Mouse (Mus musculus) megakaryocyte-erythroid progenitor cell, adult 5-6 weeks (primary cell): Measurements from ENCODE around the gene Shroom2. TPM values are rescaled to one million over a fixed set of nuclear protein-coding genes. Genes with fewer than 3 reads are reported as not detected.
"Not testable (repeated sequence)": the region's sequence is repeated elsewhere in the genome, so short reads cannot be mapped to it uniquely, and the experiment has no call there.

Experiments
- ATAC-seq: replicated peaks from 2 replicates; pipeline ENCODE4 v1.8.0; 2016; ENCODE audit warnings: mild to moderate bottlenecking, inconsistent platforms; ENCODE audit not compliant: severe bottlenecking, poor library complexity, low FRiP score, low TSS enrichment
- total RNA-seq, 2 experiments: library from RNA; stranded (forward) in 1 of 2; stranded (reverse) in 1 of 2; fragments of 200-1000, 215-1000 nt in 1 of 2; fragments of >200 nt in 1 of 2; fragmentation: Nextera tagmentation in 1 of 2; gene quantifications; 2 replicates each; pipeline ENCODE4 v1.2.3; 2014 to 2017

Gene Shroom2
- total RNA-seq (2014; fragmentation: Nextera tagmentation) (not detected in 2 replicates), total RNA-seq (2017) (not detected in 2 replicates)

- ATAC-seq = no peak
Observed at GRCm38 (mm10) chrX:152768891-152769599, at the start of gene Shroom2. Gene Shroom2 (minus strand): TSS chrX:152769465.

GRCm38 (mm10) chrX:152818996-152819395 lies 49.7 kb upstream of the Shroom2 start:
- ATAC-seq = no peak

GRCm38 (mm10) chrX:152813339-152813738 lies 44.1 kb upstream of the Shroom2 start:
- ATAC-seq = no peak

- ATAC-seq = no peak
Observed at GRCm38 (mm10) chrX:152805317-152805716, 36.1 kb upstream of the Shroom2 start.

- no peak for ATAC-seq
Observed at GRCm38 (mm10) chrX:152788611-152789010, 19.3 kb upstream of the Shroom2 start.

GRCm38 (mm10) chrX:152788129-152788528 lies 18.9 kb upstream of the Shroom2 start:
- ATAC-seq = no peak

GRCm38 (mm10) chrX:152781720-152782403 lies 12.6 kb upstream of the Shroom2 start, which contains the start of gene Gpr143:
Gene Gpr143 (plus strand): TSS chrX:152781921.
- no peak for ATAC-seq

- no peak for ATAC-seq
Observed at GRCm38 (mm10) chrX:152769600-152770157, 414 bp upstream of the Shroom2 start.

GRCm38 (mm10) chrX:152764171-152764570 lies 5.1 kb downstream of the Shroom2 start:
- ATAC-seq = no peak

GRCm38 (mm10) chrX:152762855-152763254 lies 6.4 kb downstream of the Shroom2 start:
- no peak for ATAC-seq

GRCm38 (mm10) chrX:152762437-152762836 lies 6.8 kb downstream of the Shroom2 start:
- no peak for ATAC-seq

GRCm38 (mm10) chrX:152756293-152756692 lies 13.0 kb downstream of the Shroom2 start:
- no peak for ATAC-seq

GRCm38 (mm10) chrX:152755819-152756218 lies 13.4 kb downstream of the Shroom2 start:
- ATAC-seq = no peak

- no peak for ATAC-seq
Observed at GRCm38 (mm10) chrX:152745925-152746324, 23.3 kb downstream of the Shroom2 start.

- no peak for ATAC-seq
Observed at GRCm38 (mm10) chrX:152743642-152744041, 25.6 kb downstream of the Shroom2 start.

GRCm38 (mm10) chrX:152738759-152739368 lies 30.4 kb downstream of the Shroom2 start:
- no peak for ATAC-seq

GRCm38 (mm10) chrX:152738191-152738590 lies 31.1 kb downstream of the Shroom2 start:
- ATAC-seq = no peak

- ATAC-seq = no peak
Observed at GRCm38 (mm10) chrX:152735283-152735682, 34.0 kb downstream of the Shroom2 start.

- no peak for ATAC-seq
Observed at GRCm38 (mm10) chrX:152716693-152717092, 52.6 kb downstream of the Shroom2 start.

GRCm38 (mm10) chrX:152710715-152711114 lies 58.5 kb downstream of the Shroom2 start:
- not testable (repeated sequence) for ATAC-seq
